9 mouse cellular contexts compared by ENCODE assay signal in genomic region chr1:133177480-133178172, GRCm38 (mm10). TPM values are rescaled to one million over a fixed set of nuclear protein-coding genes. Genes with fewer than 3 reads are reported as not detected.
DNase-seq lines count a peak whose midpoint lies in the region; ATAC-seq and TF ChIP-seq lines count a peak whose summit lies in the region.
"Had no signal": no experiment of that assay in that cellular context is flagged by ENCODE, and none has a peak within 500 bp of the region (broad histone marks: within the 10 kb centered on the region; RNA-seq: fewer than 3 reads in every experiment).

No protein-coding gene starts in this region.

- H3K27me3 ChIP-seq in kidney, embryonic 15.5 days = peaks cover 22% of the 10 kb centered on the region
- peaks cover 12% of the 10 kb centered on the region; the same call in 1 of the 2 replicates for H3K27me3 ChIP-seq in thymus, adult 2 months (ENCODE audit: control insufficient read depth, insufficient read depth, low read length)

- no peak overlapping the region for H3K4me2 ChIP-seq in kidney, embryonic 15.5 days

- no peaks in the 10 kb centered on the region for H3K9me3 ChIP-seq in kidney, embryonic 15.5 days (replicated peaks)

- no peak for TF ChIP-seq POLR2A in thymus, adult 2 months (IDR thresholded peaks at IDR 0.05; ENCODE audit: control insufficient read depth, extremely low read depth, insufficient read depth, low read length, poor library complexity)

- H3K4me1 ChIP-seq in kidney, embryonic 15.5 days = peaks cover 15% of the 10 kb centered on the region
- H3K4me1 ChIP-seq in thymus, adult 2 months (replicated peaks; ENCODE audit: control insufficient read depth, insufficient read depth, low read length) = peaks cover 13% of the 10 kb centered on the region

- peak; percentile 66 for DNase-seq in kidney, adult 18-20 months
- DNase-seq in ES-CJ7 (ENCODE audit: low read depth, low spot score) = peak; percentile 91
- DNase-seq in c-Kit-positive CD71-positive TER-119-positive erythroid progenitor cells, embryonic 14.5 days (ENCODE audit: low spot score) = peak; percentile 29
- DNase-seq in gastrocnemius, postnatal 25 days = peak; percentile 41
- DNase-seq in large intestine, adult 2 months (ENCODE audit: low read depth, low spot score) = peak; percentile 79
- DNase-seq in mesoderm, embryonic 11.5 days (ENCODE audit: low read depth, low spot score) = peak; percentile 79
- DNase-seq in thymus, adult 2 months = peak; percentile 53

- peak; percentile 73; the same call in 1 of the 2 replicates for TF ChIP-seq CTCF in thymus, adult 2 months (IDR thresholded peaks at IDR 0.05; ENCODE audit: borderline replicate concordance, control insufficient read depth, extremely low read depth, insufficient read depth, low read length, poor library complexity)

- 47% methylated on average over 8 of the region's 8 CpGs for WGBS in kidney, embryonic 15.5 days
- WGBS in large intestine, adult 2 months = 20% methylated on average over 8 of the region's 8 CpGs
- WGBS in thymus, adult 2 months = 52% methylated on average over 8 of the region's 8 CpGs

- H3K36me3 ChIP-seq in kidney, embryonic 15.5 days = no peaks in the 10 kb centered on the region
- no peaks in the 10 kb centered on the region for H3K36me3 ChIP-seq in thymus, adult 2 months (ENCODE audit: control insufficient read depth, insufficient read depth, low read length)

- no peak overlapping the region for H3K4me3 ChIP-seq in kidney, embryonic 15.5 days (replicated peaks)
- no peak overlapping the region for H3K4me3 ChIP-seq in thymus, adult 2 months (ENCODE audit: control insufficient read depth, insufficient read depth, low read length)

- no peak for ATAC-seq in kidney, embryonic 15.5 days (replicated peaks; ENCODE audit: low FRiP score)

- H3K9ac ChIP-seq in kidney, embryonic 15.5 days = no peak overlapping the region

- H3K27ac ChIP-seq in kidney, embryonic 15.5 days = no peak overlapping the region
- no peak overlapping the region for H3K27ac ChIP-seq in thymus, adult 2 months (ENCODE audit: control insufficient read depth, insufficient read depth, low read length)
- H3K27ac ChIP-seq: macrophage had no signal

RNA-seq across cellular contexts. Expression of gene Plekha6, which starts 13.6 kb away (rescaled TPM):
- 6.9 and 8.4 TPM in 2 replicates for polyA plus RNA-seq in kidney, embryonic 15.5 days (2015; fragmentation: Nextera tagmentation; extraction: Ambion mirVana)
- total RNA-seq in gastrocnemius, postnatal 25 days (2021) = 10 to 100 TPM; 12.7 to 14.4 TPM
- 45.8 and 82.8 TPM in 2 replicates for polyA plus RNA-seq in large intestine, adult 2 months (2012; rRNA removed)
- polyA plus RNA-seq in thymus, adult 2 months (2012; rRNA removed) = 5.1 and 9.4 TPM in 2 replicates
- polyA plus RNA-seq: macrophage had no signal

RNA-seq across cellular contexts. Expression of gene Ppp1r15b, which starts 46.7 kb away (rescaled TPM):
- 42.1 and 42.2 TPM in 2 replicates for polyA plus RNA-seq in kidney, embryonic 15.5 days (2015; fragmentation: Nextera tagmentation; extraction: Ambion mirVana)
- total RNA-seq in gastrocnemius, postnatal 25 days (2021) = 10 to 100 TPM; 14.5 to 17.3 TPM
- polyA plus RNA-seq in large intestine, adult 2 months (2012; rRNA removed) = 26.2 and 42.7 TPM in 2 replicates
- 45.8 and 55.0 TPM in 2 replicates for polyA plus RNA-seq in thymus, adult 2 months (2012; rRNA removed)

Comparison
In these comparisons a context has a peak if more than half of its experiments do, and no peak if none do; other contexts are left out.
1. DNase-seq: peak in every context shown above with its lines; median percentile 91 in ES-CJ7; 79 in large intestine, adult 2 months; 79 in mesoderm, embryonic 11.5 days; 66 in kidney, adult 18-20 months; 53 in thymus, adult 2 months; 41 in gastrocnemius, postnatal 25 days; 29 in c-Kit-positive CD71-positive TER-119-positive erythroid progenitor cells, embryonic 14.5 days.